Mouse (Mus musculus): Measurements from ENCODE around the gene Ppy. TPM values are rescaled to one million over a fixed set of nuclear protein-coding genes. Genes with fewer than 3 reads are reported as not detected.

The Ppy gene
- polyA plus RNA-seq, 1 experiment from 2014 or later: not detected

- Histone ChIP-seq H3K4me3 (ENCODE audit: low read depth, low read length) (peak overlapping the region; percentile 64; the same call in 1 of the 2 replicates), H3K4me2 (peak overlapping the region; percentile 96), H3K27ac (ENCODE audit: low read depth, low read length) (no peak overlapping the region), H3K36me3 (ENCODE audit: control insufficient read depth, insufficient read depth, low read length) (no peaks in the 10 kb centered on the region), H3K9me3 (ENCODE audit: control insufficient read depth, low read length) (no peaks in the 10 kb centered on the region), H3K27me3 (replicated peaks; ENCODE audit: control insufficient read depth, insufficient read depth, low read length) (peaks cover 10% of the 10 kb centered on the region; the same call in 1 of the 2 replicates), H3K9ac (ENCODE audit: low read depth, low read length) (no peak overlapping the region; the same call in 1 of the 2 replicates), H3K4me1 (replicated peaks; ENCODE audit: control insufficient read depth, insufficient read depth, low read length) (peaks cover 28% of the 10 kb centered on the region)
- ATAC-seq (replicated peaks; ENCODE audit: low FRiP score) (no peak), DNase-seq (ENCODE audit: low spot score) (peak; percentile 31)
- 23% methylated on average over 3 of the region's 3 CpGs for WGBS
These were observed 14.8 kb downstream of the Ppy start for GRCm38 (mm10) chr11:102086331-102086730.

GRCm38 (mm10) chr11:102084159-102084558 lies 17.0 kb downstream of the Ppy start:
- 64% methylated on average over 6 of the region's 7 CpGs for WGBS
- Histone ChIP-seq H3K4me2 (no peak overlapping the region), H3K9ac (ENCODE audit: low read depth, low read length) (no peak overlapping the region), H3K4me3 (ENCODE audit: low read depth, low read length) (no peak overlapping the region), H3K9me3 (ENCODE audit: control insufficient read depth, low read length) (no peaks in the 10 kb centered on the region), H3K36me3 (ENCODE audit: control insufficient read depth, insufficient read depth, low read length) (0 out of 2 replicates have a peak, but pooled peaks cover 3% of the 10 kb centered on the region), H3K27ac (ENCODE audit: low read depth, low read length) (no peak overlapping the region), H3K27me3 (replicated peaks; ENCODE audit: control insufficient read depth, insufficient read depth, low read length) (peaks cover 14% of the 10 kb centered on the region; the same call in 1 of the 2 replicates), H3K4me1 (replicated peaks; ENCODE audit: control insufficient read depth, insufficient read depth, low read length) (peaks cover 23% of the 10 kb centered on the region)
- no peak for ATAC-seq (replicated peaks; ENCODE audit: low FRiP score)
- DNase-seq (ENCODE audit: low spot score): no peak

- H3K9me3 ChIP-seq (ENCODE audit: control insufficient read depth, low read length): no peaks in the 10 kb centered on the region
- DNase-seq (ENCODE audit: low spot score) (no peak), ATAC-seq (replicated peaks; ENCODE audit: low FRiP score) (no peak)
- 65% methylated on average over 4 of the region's 4 CpGs for WGBS
- peak overlapping the region; percentile 79; the same call in 1 of the 2 replicates for H3K4me2 ChIP-seq
- peaks cover 5% of the 10 kb centered on the region; the same call in 1 of the 2 replicates for H3K36me3 ChIP-seq (ENCODE audit: control insufficient read depth, insufficient read depth, low read length)
- no peak overlapping the region for H3K27ac ChIP-seq (ENCODE audit: low read depth, low read length)
- no peak overlapping the region for H3K9ac ChIP-seq (ENCODE audit: low read depth, low read length)
- H3K27me3 ChIP-seq (replicated peaks; ENCODE audit: control insufficient read depth, insufficient read depth, low read length): peaks cover 14% of the 10 kb centered on the region; the same call in 1 of the 2 replicates
- H3K4me1 ChIP-seq (replicated peaks; ENCODE audit: control insufficient read depth, insufficient read depth, low read length): peaks cover 23% of the 10 kb centered on the region
- H3K4me3 ChIP-seq (ENCODE audit: low read depth, low read length): no peak overlapping the region
These were observed 17.9 kb downstream of the Ppy start for GRCm38 (mm10) chr11:102083193-102083592.

- 0% methylated on average over 18 of the region's 18 CpGs for WGBS
- peaks cover 14% of the 10 kb centered on the region; the same call in 1 of the 2 replicates for H3K27me3 ChIP-seq (replicated peaks; ENCODE audit: control insufficient read depth, insufficient read depth, low read length)
- peaks cover 6% of the 10 kb centered on the region; the same call in 1 of the 2 replicates for H3K36me3 ChIP-seq (ENCODE audit: control insufficient read depth, insufficient read depth, low read length)
- peaks cover 23% of the 10 kb centered on the region for H3K4me1 ChIP-seq (replicated peaks; ENCODE audit: control insufficient read depth, insufficient read depth, low read length)
- no peak overlapping the region for H3K27ac ChIP-seq (ENCODE audit: low read depth, low read length)
- ATAC-seq (replicated peaks; ENCODE audit: low FRiP score): peak; percentile 76
- peak overlapping the region; percentile 79 for H3K4me2 ChIP-seq
- H3K4me3 ChIP-seq (ENCODE audit: low read depth, low read length): peak overlapping the region; percentile 45
- no peaks in the 10 kb centered on the region for H3K9me3 ChIP-seq (ENCODE audit: control insufficient read depth, low read length)
- DNase-seq (ENCODE audit: low spot score): peak; percentile 78
- 0 out of 2 replicates have a peak overlapping the region, but pooled peaks have one; percentile 34 for H3K9ac ChIP-seq (ENCODE audit: low read depth, low read length)
These were observed 18.8 kb downstream of the Ppy start for GRCm38 (mm10) chr11:102082322-102082721.

GRCm38 (mm10) chr11:102073722-102074121 lies 27.4 kb downstream of the Ppy start:
- DNase-seq (ENCODE audit: low spot score): no peak
- Histone ChIP-seq H3K4me1 (replicated peaks; ENCODE audit: control insufficient read depth, insufficient read depth, low read length) (peaks cover 3% of the 10 kb centered on the region; the same call in 1 of the 2 replicates), H3K36me3 (ENCODE audit: control insufficient read depth, insufficient read depth, low read length) (peaks cover 2% of the 10 kb centered on the region; the same call in 1 of the 2 replicates), H3K4me3 (ENCODE audit: low read depth, low read length) (no peak overlapping the region), H3K27ac (ENCODE audit: low read depth, low read length) (no peak overlapping the region), H3K9ac (ENCODE audit: low read depth, low read length) (no peak overlapping the region), H3K27me3 (replicated peaks; ENCODE audit: control insufficient read depth, insufficient read depth, low read length) (peaks cover 8% of the 10 kb centered on the region; the same call in 1 of the 2 replicates), H3K9me3 (ENCODE audit: control insufficient read depth, low read length) (no peaks in the 10 kb centered on the region), H3K4me2 (no peak overlapping the region)
- no peak for ATAC-seq (replicated peaks; ENCODE audit: low FRiP score)
- WGBS: 86% methylated on average over 14 of the region's 14 CpGs

GRCm38 (mm10) chr11:102072729-102073128 lies 28.4 kb downstream of the Ppy start:
- 47% methylated on average over 5 of the region's 5 CpGs for WGBS
- Histone ChIP-seq H3K4me1 (replicated peaks; ENCODE audit: control insufficient read depth, insufficient read depth, low read length) (peaks cover 3% of the 10 kb centered on the region; the same call in 1 of the 2 replicates), H3K27me3 (replicated peaks; ENCODE audit: control insufficient read depth, insufficient read depth, low read length) (peaks cover 8% of the 10 kb centered on the region; the same call in 1 of the 2 replicates), H3K9me3 (ENCODE audit: control insufficient read depth, low read length) (no peaks in the 10 kb centered on the region), H3K4me3 (ENCODE audit: low read depth, low read length) (no peak overlapping the region), H3K4me2 (no peak overlapping the region), H3K36me3 (ENCODE audit: control insufficient read depth, insufficient read depth, low read length) (no peaks in the 10 kb centered on the region; the same call in 1 of the 2 replicates), H3K9ac (ENCODE audit: low read depth, low read length) (no peak overlapping the region), H3K27ac (ENCODE audit: low read depth, low read length) (no peak overlapping the region)
- DNase-seq (ENCODE audit: low spot score) (no peak), ATAC-seq (replicated peaks; ENCODE audit: low FRiP score) (no peak)

- 6% methylated on average over 13 of the region's 13 CpGs for WGBS
- Histone ChIP-seq H3K27me3 (replicated peaks; ENCODE audit: control insufficient read depth, insufficient read depth, low read length) (peaks cover 8% of the 10 kb centered on the region; the same call in 1 of the 2 replicates), H3K4me3 (ENCODE audit: low read depth, low read length) (no peak overlapping the region), H3K4me2 (no peak overlapping the region), H3K36me3 (ENCODE audit: control insufficient read depth, insufficient read depth, low read length) (no peaks in the 10 kb centered on the region; the same call in 1 of the 2 replicates), H3K4me1 (replicated peaks; ENCODE audit: control insufficient read depth, insufficient read depth, low read length) (peaks cover 7% of the 10 kb centered on the region), H3K9me3 (ENCODE audit: control insufficient read depth, low read length) (no peaks in the 10 kb centered on the region), H3K27ac (ENCODE audit: low read depth, low read length) (no peak overlapping the region), H3K9ac (ENCODE audit: low read depth, low read length) (no peak overlapping the region)
- ATAC-seq (replicated peaks; ENCODE audit: low FRiP score): no peak
- DNase-seq (ENCODE audit: low spot score): no peak
These were observed 30.7 kb downstream of the Ppy start for GRCm38 (mm10) chr11:102070426-102070825.

GRCm38 (mm10) chr11:102069633-102070032 lies 31.5 kb downstream of the Ppy start:
- DNase-seq (ENCODE audit: low spot score): no peak
- Histone ChIP-seq H3K27me3 (replicated peaks; ENCODE audit: control insufficient read depth, insufficient read depth, low read length) (peaks cover 8% of the 10 kb centered on the region; the same call in 1 of the 2 replicates), H3K27ac (ENCODE audit: low read depth, low read length) (no peak overlapping the region), H3K36me3 (ENCODE audit: control insufficient read depth, insufficient read depth, low read length) (no peaks in the 10 kb centered on the region), H3K4me2 (no peak overlapping the region), H3K9ac (ENCODE audit: low read depth, low read length) (no peak overlapping the region), H3K4me1 (replicated peaks; ENCODE audit: control insufficient read depth, insufficient read depth, low read length) (peaks cover 7% of the 10 kb centered on the region), H3K4me3 (ENCODE audit: low read depth, low read length) (no peak overlapping the region), H3K9me3 (ENCODE audit: control insufficient read depth, low read length) (no peaks in the 10 kb centered on the region)
- WGBS: 55% methylated on average over 11 of the region's 11 CpGs
- ATAC-seq (replicated peaks; ENCODE audit: low FRiP score): no peak

GRCm38 (mm10) chr11:102068969-102069368 lies 32.1 kb downstream of the Ppy start:
- WGBS: 29% methylated on average over 2 of the region's 2 CpGs
- DNase-seq (ENCODE audit: low spot score): no peak
- no peaks in the 10 kb centered on the region for H3K9me3 ChIP-seq (ENCODE audit: control insufficient read depth, low read length)

More at GRCm38 (mm10) chr11:102068969-102069368, 32.1 kb downstream of the Ppy start:
- H3K4me1 ChIP-seq (replicated peaks; ENCODE audit: control insufficient read depth, insufficient read depth, low read length): peaks cover 7% of the 10 kb centered on the region
- ATAC-seq (replicated peaks; ENCODE audit: low FRiP score): no peak
- no peak overlapping the region for H3K27ac ChIP-seq (ENCODE audit: low read depth, low read length)
- H3K9ac ChIP-seq (ENCODE audit: low read depth, low read length): no peak overlapping the region
- H3K36me3 ChIP-seq (ENCODE audit: control insufficient read depth, insufficient read depth, low read length): no peaks in the 10 kb centered on the region
- peaks cover 8% of the 10 kb centered on the region; the same call in 1 of the 2 replicates for H3K27me3 ChIP-seq (replicated peaks; ENCODE audit: control insufficient read depth, insufficient read depth, low read length)
- H3K4me2 ChIP-seq: no peak overlapping the region
- H3K4me3 ChIP-seq (ENCODE audit: low read depth, low read length): no peak overlapping the region

Measured in liver, embryonic 11.5 days (tissue).